Mouse (Mus musculus) large intestine, adult 2 months (tissue): ENCODE results near the gene Astn2. TPM values are rescaled to one million over a fixed set of nuclear protein-coding genes. Genes with fewer than 3 reads are reported as not detected.

Experiments used
- DNase-seq: peaks from one replicate; pipeline ENCODE4 v3.0.0-alpha.2; 2012; ENCODE audit warnings: low read depth, low spot score
- WGBS: fragments of 180-500 bp; shearing (Covaris S2); methylation state at CpG from one replicate; pipeline ENCODE4 v1.1.7; 2018; 5-methylcytosine and 5-hydroxymethylcytosine counted together
- polyA plus RNA-seq: library from polyadenylated mRNA; depleted of rRNA; stranded (reverse); fragments of >200 nt; gene quantifications from 2 replicates; pipeline ENCODE4 v1.2.3, GENCODE M21; 2012

Gene Astn2
- polyA plus RNA-seq, 1 experiment = 0.55 TPM

- WGBS = 75% methylated on average over 5 of the region's 5 CpGs
Observed at GRCm38 (mm10) chr4:65773368-65774010, 630.9 kb downstream of the Astn2 start.

GRCm38 (mm10) chr4:65770952-65771351, 633.5 kb downstream of the Astn2 start:
- 82% methylated on average over 4 of the region's 4 CpGs for WGBS

More at GRCm38 (mm10) chr4:65773368-65774010, 630.9 kb downstream of the Astn2 start:
- DNase-seq = no peak

GRCm38 (mm10) chr4:65767919-65768318, 636.5 kb downstream of the Astn2 start:
- no peak for DNase-seq
- WGBS = 33% methylated on average over 2 of the region's 2 CpGs

More at GRCm38 (mm10) chr4:65770952-65771351, 633.5 kb downstream of the Astn2 start:
- no peak for DNase-seq

GRCm38 (mm10) chr4:65767431-65767830, 637.0 kb downstream of the Astn2 start:
- DNase-seq = no peak
- WGBS = 71% methylated on average over 4 of the region's 4 CpGs

GRCm38 (mm10) chr4:65765312-65765711, 639.1 kb downstream of the Astn2 start:
- 70% methylated on average over 3 of the region's 3 CpGs for WGBS
- no peak for DNase-seq

GRCm38 (mm10) chr4:65764275-65764674, 640.1 kb downstream of the Astn2 start:
- 67% methylated on average over 4 of the region's 4 CpGs for WGBS
- DNase-seq = no peak

- no peak for DNase-seq
- 85% methylated on average over 2 of the region's 2 CpGs for WGBS
Observed at GRCm38 (mm10) chr4:65763823-65764222, 640.6 kb downstream of the Astn2 start.

- 78% methylated on average over 3 of the region's 3 CpGs for WGBS
- DNase-seq = no peak
Observed at GRCm38 (mm10) chr4:65762116-65762515, 642.3 kb downstream of the Astn2 start.

GRCm38 (mm10) chr4:65761658-65762057, 642.8 kb downstream of the Astn2 start:
- 76% methylated on average over 3 of the region's 3 CpGs for WGBS
- DNase-seq = no peak

GRCm38 (mm10) chr4:65758875-65759201, 645.6 kb downstream of the Astn2 start:
- DNase-seq = no peak
- 78% methylated on average over 1 of the region's 1 CpGs for WGBS

- whole genome bisulfite sequencing = 57% methylated on average over 5 of the region's 5 CpGs
- DNase-seq = no peak
Observed at GRCm38 (mm10) chr4:65758174-65758874, 646.1 kb downstream of the Astn2 start.

- DNase-seq = no peak
- WGBS = 59% methylated on average over 3 of the region's 3 CpGs
Observed at GRCm38 (mm10) chr4:65752941-65753340, 651.5 kb downstream of the Astn2 start.

GRCm38 (mm10) chr4:65744788-65745187, 659.6 kb downstream of the Astn2 start:
- DNase-seq = no peak

GRCm38 (mm10) chr4:65744088-65744610, 660.3 kb downstream of the Astn2 start:
- 45% methylated on average over 5 of the region's 5 CpGs for WGBS
- DNase-seq = no peak

GRCm38 (mm10) chr4:65743160-65743691, 661.2 kb downstream of the Astn2 start:
- DNase-seq = no peak

GRCm38 (mm10) chr4:65724414-65724813, 680.0 kb downstream of the Astn2 start:
- DNase-seq = no peak
- 59% methylated on average over 6 of the region's 6 CpGs for WGBS

- WGBS = 69% methylated on average over 2 of the region's 2 CpGs
- no peak for DNase-seq
Observed at GRCm38 (mm10) chr4:65719610-65720009, 684.8 kb downstream of the Astn2 start.

GRCm38 (mm10) chr4:65717899-65718298, 686.5 kb downstream of the Astn2 start:
- DNase-seq = no peak
- 76% methylated on average over 1 of the region's 1 CpGs for WGBS

- WGBS = 83% methylated on average over 2 of the region's 2 CpGs
Observed at GRCm38 (mm10) chr4:65716086-65716485, 688.3 kb downstream of the Astn2 start.

GRCm38 (mm10) chr4:65711678-65712077, 692.7 kb downstream of the Astn2 start:
- 83% methylated on average over 2 of the region's 2 CpGs for WGBS
- DNase-seq = no peak

More at GRCm38 (mm10) chr4:65716086-65716485, 688.3 kb downstream of the Astn2 start:
- DNase-seq = no peak

GRCm38 (mm10) chr4:65710623-65711022, 693.8 kb downstream of the Astn2 start:
- no peak for DNase-seq
